Mouse (Mus musculus) neural tube, embryonic 10.5 days (tissue): Measurements from ENCODE around the gene Myl7.
"Not testable (repeated sequence)": the region's sequence is repeated elsewhere in the genome, so short reads cannot be mapped to it uniquely, and the experiment has no call there.

Source experiments
- DNase-seq: peaks from one replicate; pipeline ENCODE4 v3.0.0-alpha.2; 2017; ENCODE audit warnings: low spot score; ENCODE audit errors: extremely low spot score

The Myl7 gene

DNA sequence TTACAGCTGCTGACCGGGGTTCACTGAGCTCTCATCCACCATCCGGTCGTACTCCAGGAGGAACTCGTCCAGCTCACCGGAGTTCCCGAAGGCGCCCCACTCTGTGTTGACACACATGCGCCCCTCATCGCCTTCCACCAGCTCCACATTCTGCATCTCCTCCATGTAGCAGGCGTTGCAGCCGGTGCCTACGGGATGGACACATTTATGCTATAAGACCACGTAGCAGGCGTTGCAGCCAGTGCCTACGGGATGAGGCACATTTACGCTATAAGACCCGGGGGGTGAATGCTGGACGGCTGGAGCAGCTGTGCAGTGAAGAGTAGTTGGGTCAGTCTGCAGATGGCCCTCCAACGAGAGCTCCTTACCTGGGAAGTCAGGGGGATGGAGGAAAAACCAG, 5.8 kb upstream of the Myl7 start:
- no peak for DNase-seq

DNA sequence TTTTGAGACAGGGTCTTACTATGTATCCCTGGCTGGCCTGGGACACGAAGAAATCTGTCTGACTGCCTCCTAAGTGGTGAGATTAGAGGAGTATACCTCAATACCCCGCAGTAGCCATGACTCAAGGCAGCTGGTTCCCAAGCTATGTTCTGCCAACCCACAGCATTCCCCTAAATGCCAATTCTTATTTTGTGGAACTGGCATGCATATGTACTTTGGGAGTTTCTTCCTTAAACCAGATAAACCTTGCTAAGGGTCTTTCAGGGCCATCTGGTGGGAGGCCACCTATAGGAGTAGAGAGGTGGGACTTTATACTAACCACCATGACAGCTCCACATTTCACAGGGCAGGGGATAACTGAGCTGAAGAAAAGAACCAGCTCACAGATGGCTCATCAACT, 5.3 kb upstream of the Myl7 start:
- DNase-seq, result no peak

DNA sequence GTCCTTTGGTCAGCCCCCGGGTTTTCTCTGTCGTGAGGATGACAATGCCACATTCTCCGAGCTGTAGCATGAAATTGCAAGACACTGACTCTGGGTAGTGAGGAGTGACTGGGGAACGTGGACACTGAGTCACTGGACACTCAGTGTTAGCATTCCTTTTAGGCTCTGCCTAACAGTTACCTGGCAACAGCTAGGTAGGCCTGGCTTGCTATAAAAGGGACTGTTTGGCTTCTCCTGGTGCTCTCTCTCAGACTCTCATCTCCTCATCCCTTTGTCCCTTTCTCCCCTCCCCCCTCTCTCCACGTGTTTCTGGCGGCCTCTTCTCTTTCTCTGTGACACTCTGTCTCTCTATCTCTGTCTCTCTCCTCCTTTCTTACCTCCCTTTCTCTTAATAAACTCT, 3.8 kb upstream of the Myl7 start:
- no peak for DNase-seq

DNA sequence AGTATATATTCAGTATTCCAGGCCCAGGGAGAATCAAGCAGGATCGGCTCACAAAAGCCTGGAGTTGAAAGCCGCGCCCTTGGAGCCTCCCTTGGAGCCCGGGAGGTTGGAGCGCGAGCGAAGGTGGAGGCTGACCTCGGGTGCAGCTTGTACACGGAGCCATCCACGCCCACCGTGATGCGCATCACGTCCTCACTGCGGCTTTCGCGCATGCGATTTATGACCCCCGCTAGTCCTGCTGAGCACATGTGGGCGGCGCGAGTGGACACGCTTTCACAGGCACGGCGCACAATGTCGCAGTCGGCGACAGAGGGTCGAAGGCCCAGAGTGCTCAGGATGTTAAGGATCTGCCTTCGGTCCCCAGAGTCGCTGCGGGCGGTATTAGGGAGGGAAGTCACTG, 3.4 kb upstream of the Myl7 start:
- peak; percentile 79 for DNase-seq

DNA sequence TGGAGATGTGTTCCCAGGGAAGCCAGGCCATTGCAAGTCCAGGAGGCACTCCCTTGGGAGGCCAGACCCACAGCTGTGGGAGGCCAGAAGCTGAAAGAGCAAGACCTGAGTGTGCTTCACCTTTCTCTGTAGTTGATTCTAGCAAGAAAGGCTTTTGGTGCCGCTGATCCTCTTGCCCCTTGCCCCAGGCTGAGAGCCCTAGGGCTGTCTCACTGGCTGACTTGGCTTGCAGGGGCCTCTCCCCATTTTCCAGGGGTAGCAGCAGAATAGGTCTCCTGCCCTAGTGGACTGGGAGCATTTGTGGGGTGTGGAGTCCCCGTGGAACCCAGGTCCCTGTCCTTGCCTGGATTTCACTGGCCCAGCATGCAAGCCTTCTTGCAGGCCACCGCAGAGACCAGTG, 2.7 kb upstream of the Myl7 start:
- no peak for DNase-seq

DNA sequence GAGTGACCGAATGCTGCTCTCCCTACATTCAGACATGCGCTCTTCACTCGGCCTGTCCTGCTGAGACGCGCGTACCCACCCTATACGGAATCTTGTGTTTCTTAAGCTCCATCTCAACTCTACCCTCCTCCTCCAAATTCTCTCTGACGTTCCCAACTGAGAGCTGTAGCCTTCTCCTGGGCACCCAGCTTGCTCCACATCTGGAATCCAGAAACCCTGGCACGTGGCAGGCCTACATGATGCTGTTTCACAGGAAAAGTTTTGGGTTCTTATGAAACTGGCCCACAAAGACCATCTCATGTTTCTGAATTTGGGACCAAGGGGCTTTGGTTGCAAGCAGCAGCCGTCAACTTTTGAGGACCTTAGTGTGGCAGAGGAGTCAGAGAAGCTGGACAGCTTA, 704 bp upstream of the Myl7 start:
- DNase-seq, result no peak

- no peak for DNase-seq
Measured at GRCm38 (mm10) chr11:5897839-5898238, 743 bp downstream of the Myl7 start.

- DNase-seq, result no peak
Measured at GRCm38 (mm10) chr11:5897230-5897629, 1.4 kb downstream of the Myl7 start.

DNA sequence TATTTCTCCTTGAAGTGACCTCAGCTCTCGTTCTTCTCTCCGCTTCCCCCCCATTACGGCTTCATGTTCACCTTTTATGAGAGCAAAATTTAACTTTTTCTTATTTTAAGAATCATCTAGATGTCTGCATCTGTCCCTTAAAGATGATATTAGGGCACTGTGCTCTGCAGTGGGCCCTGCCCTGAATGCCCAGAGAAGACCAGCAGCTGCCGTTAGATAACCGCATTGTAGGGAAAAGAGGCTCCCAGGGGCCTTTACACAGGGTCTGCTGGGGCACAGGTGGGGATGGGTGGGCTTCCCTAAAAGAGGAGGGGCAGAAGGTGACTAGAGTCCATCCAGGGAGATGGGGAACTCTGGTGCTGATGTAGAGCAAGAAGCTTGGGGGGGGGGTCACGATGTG, 4.8 kb downstream of the Myl7 start:
- no peak for DNase-seq

GRCm38 (mm10) chr11:5892810-5893368, 5.7 kb downstream of the Myl7 start:
- no peak for DNase-seq

DNA sequence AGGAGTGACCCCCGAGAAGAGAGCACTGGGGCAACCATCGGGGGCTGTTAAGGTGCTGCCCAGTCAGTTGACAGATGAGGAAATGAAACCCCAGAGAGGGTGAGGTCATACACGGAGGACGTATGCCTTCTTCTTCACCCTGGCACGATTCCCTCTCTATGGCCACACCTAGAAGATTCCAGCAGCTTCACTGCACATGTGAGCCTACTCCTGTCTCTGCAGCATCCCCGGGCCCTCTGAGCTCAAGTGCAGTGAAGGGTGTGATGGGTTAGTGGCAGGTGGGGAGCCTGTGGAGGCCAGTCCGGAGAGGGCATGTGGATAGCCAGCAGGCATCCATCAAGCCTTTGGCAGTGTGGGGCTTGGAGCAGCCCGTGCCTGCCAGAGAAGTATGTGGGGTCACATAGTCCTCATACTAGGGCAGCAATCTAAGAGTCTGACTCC, 6.4 kb downstream of the Myl7 start:
- peak; percentile 46 for DNase-seq

GRCm38 (mm10) chr11:5888563-5888962, 10.0 kb downstream of the Myl7 start:
- DNase-seq, result not testable (repeated sequence)

DNA sequence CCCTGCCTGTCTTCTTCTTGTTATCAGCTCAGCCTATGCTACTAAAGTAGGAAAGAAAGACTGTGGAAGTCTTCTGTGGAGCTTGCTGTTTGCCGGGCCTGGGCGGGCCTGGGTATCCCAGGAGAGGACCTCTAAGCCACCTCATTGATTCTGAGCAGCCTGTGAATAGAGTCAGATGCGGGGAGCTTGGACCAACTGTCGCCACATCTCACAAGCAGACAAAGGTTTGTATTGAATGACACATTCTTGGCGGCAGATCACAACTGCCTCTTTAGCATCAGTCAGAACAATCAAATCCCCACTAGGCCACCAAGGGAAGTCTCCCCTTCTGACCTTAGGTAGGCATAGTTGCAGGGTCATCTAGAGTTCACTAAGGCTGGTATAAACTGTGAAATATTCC, 11.3 kb downstream of the Myl7 start:
- DNase-seq, result peak; percentile 53

GRCm38 (mm10) chr11:5886187-5886586, 12.4 kb downstream of the Myl7 start:
- DNase-seq, result peak; percentile 64

DNA sequence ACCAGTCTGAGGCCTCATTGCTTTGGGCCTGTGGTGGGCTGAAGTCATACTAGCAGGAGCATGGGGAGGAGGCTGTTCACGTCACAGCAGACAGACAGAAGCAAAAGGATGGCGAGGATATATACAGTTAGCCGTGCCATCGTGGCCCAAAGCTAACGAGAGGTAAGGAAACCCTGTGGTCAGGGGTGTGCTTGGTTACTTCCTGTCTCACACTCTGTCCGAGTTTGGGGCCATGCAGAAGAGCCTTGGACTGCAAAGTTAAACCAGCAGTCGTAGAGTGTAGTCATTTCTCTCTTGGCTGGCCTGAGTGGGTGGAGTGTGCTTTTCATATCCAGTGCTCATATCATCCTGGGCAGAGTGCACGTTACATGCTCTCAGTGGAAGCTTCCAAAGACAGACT, 16.1 kb downstream of the Myl7 start:
- no peak for DNase-seq

DNA sequence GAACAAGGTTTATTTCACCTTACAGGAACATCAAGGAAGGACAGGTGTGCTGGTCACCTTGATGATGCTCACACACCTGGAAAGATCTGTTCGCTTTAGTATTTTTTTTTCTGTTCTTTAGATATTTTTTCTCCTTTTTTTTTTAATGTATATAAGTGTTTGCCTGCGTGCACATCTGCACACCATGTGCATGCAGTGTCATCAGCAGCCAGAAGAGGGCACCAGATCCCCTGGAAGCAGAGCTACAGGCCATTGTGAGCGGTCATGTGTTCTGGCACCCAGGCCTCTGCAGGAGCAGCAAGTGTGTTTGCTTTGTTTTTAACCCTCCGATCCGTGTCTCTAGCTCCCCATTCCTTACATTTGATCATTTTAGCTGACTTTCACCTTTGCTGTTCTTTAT, 18.7 kb downstream of the Myl7 start:
- DNase-seq, result peak; percentile 79

DNA sequence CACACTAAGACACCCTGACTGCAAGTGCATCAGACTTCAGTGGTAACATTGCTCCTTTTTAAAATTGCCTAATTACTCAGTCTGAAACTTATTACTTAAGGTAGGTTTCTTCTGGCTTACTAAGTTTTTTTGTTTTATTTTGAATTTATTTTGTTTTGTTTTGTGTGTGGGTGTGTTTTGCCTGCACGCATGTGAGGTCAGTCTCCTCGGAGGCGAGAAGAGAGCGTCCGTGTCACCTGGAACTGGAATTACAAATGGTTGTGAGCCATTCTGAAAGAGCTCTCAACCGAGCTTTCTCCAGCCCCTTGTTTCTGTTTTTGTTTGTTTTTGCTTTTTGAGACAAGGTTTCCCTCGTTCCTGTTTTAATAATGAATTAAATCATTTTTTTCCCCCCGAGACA, 19.9 kb downstream of the Myl7 start:
- no peak for DNase-seq

DNA sequence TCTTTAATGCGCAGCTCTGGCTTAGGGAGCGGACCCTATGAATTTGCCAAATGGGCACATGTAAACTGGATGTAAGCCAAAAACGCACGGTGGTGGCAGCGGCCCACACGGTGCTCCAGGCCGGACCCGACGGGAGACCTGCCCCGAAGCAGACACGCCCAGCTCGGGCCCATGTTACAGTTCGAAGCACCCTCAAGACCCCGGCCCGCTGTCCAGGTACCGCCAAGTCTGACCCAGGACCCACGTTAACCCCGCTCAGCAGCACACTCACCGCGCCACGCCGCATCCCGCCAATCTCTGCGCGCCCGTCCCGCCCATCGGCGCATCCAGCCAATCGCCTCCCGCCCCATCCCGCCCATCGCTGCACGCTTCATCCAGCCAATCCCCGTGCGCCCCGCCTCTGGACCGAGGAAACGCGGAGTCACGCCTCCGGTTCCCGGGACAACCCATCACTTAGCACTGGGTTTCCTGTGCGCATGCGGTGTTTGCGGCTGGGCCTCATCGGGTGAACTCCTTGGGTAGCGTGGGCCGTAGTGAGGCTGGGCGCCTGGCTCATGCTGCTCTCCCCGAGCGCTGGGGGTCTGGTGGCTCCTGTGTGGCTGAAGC, 20.6 kb downstream of the Myl7 start, which contains the start of gene Pold2:
TSS of gene Pold2 (minus strand) at position 372 of the 606 bp plus-strand sequence.
- DNase-seq, result peak; percentile 98

GRCm38 (mm10) chr11:5877421-5877820, 21.2 kb downstream of the Myl7 start:
- DNase-seq, result no peak

GRCm38 (mm10) chr11:5873192-5873591, 25.4 kb downstream of the Myl7 start:
- no peak for DNase-seq

GRCm38 (mm10) chr11:5872707-5873106, 25.9 kb downstream of the Myl7 start:
- DNase-seq, result no peak

DNA sequence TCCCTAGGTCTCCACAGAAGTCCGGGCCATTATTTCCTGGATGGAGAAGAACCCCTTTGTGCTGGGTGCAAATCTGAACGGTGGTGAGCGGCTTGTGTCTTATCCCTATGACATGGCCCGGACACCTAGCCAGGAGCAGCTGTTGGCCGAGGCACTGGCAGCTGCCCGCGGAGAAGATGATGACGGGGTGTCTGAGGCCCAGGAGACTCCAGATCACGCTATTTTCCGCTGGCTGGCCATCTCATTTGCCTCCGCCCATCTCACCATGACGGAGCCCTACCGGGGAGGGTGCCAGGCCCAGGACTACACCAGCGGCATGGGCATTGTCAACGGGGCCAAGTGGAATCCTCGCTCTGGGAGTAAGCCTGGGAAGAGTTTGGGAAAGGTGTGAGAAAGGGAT, 28.5 kb downstream of the Myl7 start:
- DNase-seq, result no peak

GRCm38 (mm10) chr11:5869331-5869730, 29.3 kb downstream of the Myl7 start:
- no peak for DNase-seq

DNA sequence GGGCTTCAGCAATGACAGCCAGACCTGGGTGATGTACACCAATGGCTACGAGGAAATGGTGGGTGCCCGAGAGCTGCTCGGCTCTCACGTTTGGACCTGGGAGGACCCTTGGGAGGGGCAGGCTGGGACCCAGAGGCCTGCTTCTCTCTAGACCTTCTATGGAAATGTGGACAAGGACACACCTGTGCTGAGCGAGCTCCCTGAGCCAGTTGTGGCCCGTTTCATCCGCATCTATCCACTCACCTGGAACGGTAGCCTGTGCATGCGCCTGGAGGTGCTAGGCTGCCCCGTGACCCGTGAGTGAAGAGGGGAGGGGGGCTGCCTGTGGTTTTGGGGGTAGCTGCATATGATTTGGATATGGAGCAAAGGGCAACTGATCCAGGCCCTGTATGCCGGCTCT, 30.3 kb downstream of the Myl7 start:
- DNase-seq, result no peak
